Mouse (Mus musculus) ovary, postnatal 14 days (tissue): ENCODE measurements around the gene Abhd14a.

Experiments used
- DNase-seq: peaks from one replicate; pipeline ENCODE4 v3.0.0; 2022; ENCODE audit warnings: low spot score

Abhd14a gene

GRCm38 (mm10) chr9:106452351-106452750, 4.9 kb upstream of the Abhd14a start:
- no peak for DNase-seq

- no peak for DNase-seq
These were observed 4.4 kb upstream of the Abhd14a start for GRCm38 (mm10) chr9:106451899-106452298.

- no peak for DNase-seq
These were observed 3.8 kb upstream of the Abhd14a start for GRCm38 (mm10) chr9:106451298-106451697.

- DNase-seq: peak; percentile 57
These were observed 3.2 kb upstream of the Abhd14a start for GRCm38 (mm10) chr9:106450661-106451060.

- no peak for DNase-seq
These were observed 2.5 kb upstream of the Abhd14a start for GRCm38 (mm10) chr9:106449947-106450346.

GRCm38 (mm10) chr9:106448498-106449031, 1.1 kb upstream of the Abhd14a start:
- DNase-seq: peak; percentile 49

GRCm38 (mm10) chr9:106447951-106448350, 473 bp upstream of the Abhd14a start:
- DNase-seq: no peak

GRCm38 (mm10) chr9:106444836-106445235, 2.6 kb downstream of the Abhd14a start:
- no peak for DNase-seq

GRCm38 (mm10) chr9:106442680-106443079, 4.8 kb downstream of the Abhd14a start:
- no peak for DNase-seq

- no peak for DNase-seq
These were observed 10.9 kb downstream of the Abhd14a start for GRCm38 (mm10) chr9:106436566-106436965.

GRCm38 (mm10) chr9:106433389-106433788, 14.1 kb downstream of the Abhd14a start:
- DNase-seq: no peak

- no peak for DNase-seq
These were observed 17.5 kb downstream of the Abhd14a start for GRCm38 (mm10) chr9:106430015-106430264.

GRCm38 (mm10) chr9:106429221-106430014, 18.1 kb downstream of the Abhd14a start, which contains the start of gene Rpl29:
Gene Rpl29 (plus strand): TSS chr9:106429454.
- peak; percentile 93 for DNase-seq

GRCm38 (mm10) chr9:106428719-106429220, 18.7 kb downstream of the Abhd14a start:
- no peak for DNase-seq

GRCm38 (mm10) chr9:106421865-106422160, 25.7 kb downstream of the Abhd14a start:
- DNase-seq: peak; percentile 88

GRCm38 (mm10) chr9:106421033-106421864, 26.2 kb downstream of the Abhd14a start:
- no peak for DNase-seq

GRCm38 (mm10) chr9:106420608-106421007, 26.9 kb downstream of the Abhd14a start:
- DNase-seq: no peak

GRCm38 (mm10) chr9:106417841-106418625, 29.4 kb downstream of the Abhd14a start:
- DNase-seq: peak; percentile 76

GRCm38 (mm10) chr9:106416826-106417225, 30.7 kb downstream of the Abhd14a start:
- no peak for DNase-seq

GRCm38 (mm10) chr9:106413606-106414005, 33.9 kb downstream of the Abhd14a start:
- DNase-seq: no peak

- no peak for DNase-seq
These were observed 35.3 kb downstream of the Abhd14a start for GRCm38 (mm10) chr9:106412210-106412609.

- no peak for DNase-seq
These were observed 35.7 kb downstream of the Abhd14a start for GRCm38 (mm10) chr9:106411729-106412128.
